Mouse (Mus musculus) forebrain, postnatal 0 days (tissue): ENCODE data around the gene Iqcm. TPM values are rescaled to one million over a fixed set of nuclear protein-coding genes. Genes with fewer than 3 reads are reported as not detected.
"Not testable (repeated sequence)": the region's sequence is repeated elsewhere in the genome, so short reads cannot be mapped to it uniquely, and the experiment has no call there.

Source experiments
- ATAC-seq: fragments of 200-750 bp; cut with Nextera tagmentation; 2 replicates; pipeline ENCODE4 v1.8.0; 2017; ENCODE audit warnings: mild to moderate bottlenecking, moderate library complexity
- DNase-seq: peaks from one replicate; pipeline ENCODE4 v3.0.0-alpha.2; 2015
- H3K27ac ChIP-seq: fragments of 300-500 bp; sonication (generic); 2 replicates; pipeline ENCODE4 v1.5.1; 2014; ENCODE audit warnings: low read depth, mild to moderate bottlenecking, antibody characterized with exemption, low read length, moderate library complexity, mixed read lengths
- H3K27me3 ChIP-seq: fragments of 300-500 bp; sonication (generic); 2 replicates; pipeline ENCODE4 v1.6.1; 2014; ENCODE audit warnings: mild to moderate bottlenecking, low read length, mixed read lengths; ENCODE audit not compliant: insufficient read depth
- H3K36me3 ChIP-seq: fragments of 300-500 bp; sonication (generic); 2 replicates; pipeline ENCODE4 v1.6.1; 2014; ENCODE audit warnings: mild to moderate bottlenecking, moderate library complexity; ENCODE audit not compliant: insufficient read depth
- H3K4me1 ChIP-seq: fragments of 300-500 bp; sonication (generic); 2 replicates; pipeline ENCODE4 v1.6.1; 2014; ENCODE audit warnings: antibody characterized with exemption; ENCODE audit not compliant: insufficient read depth
- H3K4me2 ChIP-seq: fragments of 300-500 bp; sonication (generic); 2 replicates; pipeline ENCODE4 v1.6.1; 2014; ENCODE audit warnings: low read depth, mild to moderate bottlenecking, moderate library complexity
- H3K4me3 ChIP-seq: fragments of 300-500 bp; sonication (generic); 2 replicates; pipeline ENCODE4 v1.5.1; 2014; ENCODE audit warnings: low read depth, low read length, mixed read lengths
- H3K9ac ChIP-seq: fragments of 300-500 bp; sonication (generic); 2 replicates; pipeline ENCODE4 v1.6.1; 2014; ENCODE audit warnings: mild to moderate bottlenecking
- H3K9me3 ChIP-seq: fragments of 300-500 bp; sonication (generic); 2 replicates; pipeline ENCODE4 v1.6.1; 2016; ENCODE audit warnings: low read length
- CTCF ChIP-seq: sonication (generic); IDR thresholded peaks from 2 replicates; pipeline ENCODE4 v1.5.1; 2016; ENCODE audit warnings: antibody characterized with exemption, control low read depth, low read depth
- WGBS: fragments of 180-500 bp; shearing (Covaris S2); extraction: QIAGEN DNeasy Blood & Tissue Kit; methylation state at CpG from one replicate; pipeline ENCODE4 v1.1.7; 2014; 5-methylcytosine and 5-hydroxymethylcytosine counted together
- polyA plus RNA-seq: library from polyadenylated mRNA; unstranded; fragments of >200 nt; fragmentation: Nextera tagmentation; extraction: Ambion mirVana; gene quantifications from 2 replicates; pipeline ENCODE4 v1.2.1, GENCODE M21; 2015
- total RNA-seq: library from RNA; depleted of rRNA; stranded (reverse); fragments of >200 nt; gene quantifications from 2 replicates; pipeline ENCODE4 v1.2.3, GENCODE M21; 2014; rRNA removed

Iqcm gene
- total RNA-seq, result 0.10 and 0.23 TPM in 2 replicates
- 0.25 TPM in 1 of 2 replicates, not detected in the other for polyA plus RNA-seq

GRCm38 (mm10) chr8:75448394-75448793, at the start of gene Iqcm:
TSS of gene Iqcm (plus strand) at chr8:75448694.
- H3K4me2 ChIP-seq, result no peak within 1 kb of the TSS
- DNase-seq (no peak), ATAC-seq (no peak)
- no peak for TF ChIP-seq CTCF
- 93% methylated on average over 7 of the region's 7 CpGs for WGBS
- H3K9ac ChIP-seq, result no peak within 1 kb of the TSS
- H3K4me3 ChIP-seq, result no peak within 1 kb of the TSS
- no peaks in the 10 kb centered on the region for H3K36me3 ChIP-seq
- no peaks in the 10 kb centered on the region for H3K9me3 ChIP-seq
- H3K27ac ChIP-seq, result no peak within 1 kb of the TSS
- H3K4me1 ChIP-seq, result no peaks in the 10 kb centered on the region
- no peaks in the 10 kb centered on the region for H3K27me3 ChIP-seq

- Histone ChIP-seq H3K36me3 (no peaks in the 10 kb centered on the region), H3K9ac (no peak within 1 kb of the TSS), H3K9me3 (no peaks in the 10 kb centered on the region), H3K4me1 (no peaks in the 10 kb centered on the region), H3K27ac (no peak within 1 kb of the TSS), H3K4me3 (no peak within 1 kb of the TSS), H3K27me3 (no peaks in the 10 kb centered on the region), H3K4me2 (no peak within 1 kb of the TSS)
- TF ChIP-seq CTCF, result no peak
- ATAC-seq (no peak), DNase-seq (no peak)
- 96% methylated on average over 5 of the region's 5 CpGs for WGBS
Measured at GRCm38 (mm10) chr8:75406489-75406888, 42.0 kb upstream of the Iqcm start, which contains the start of gene Gm10358. TSS of gene Gm10358 (minus strand) at chr8:75406589.

GRCm38 (mm10) chr8:75415696-75416095, 32.8 kb upstream of the Iqcm start:
- not testable (repeated sequence) for H3K9ac ChIP-seq, H3K27me3 ChIP-seq, H3K27ac ChIP-seq, H3K36me3 ChIP-seq, DNase-seq, H3K4me2 ChIP-seq, H3K4me3 ChIP-seq, ATAC-seq, H3K9me3 ChIP-seq, H3K4me1 ChIP-seq
- WGBS, result 64% methylated on average over 3 of the region's 3 CpGs

GRCm38 (mm10) chr8:75476756-75477155, 28.3 kb downstream of the Iqcm start:
- Histone ChIP-seq H3K4me1 (no peaks in the 10 kb centered on the region), H3K4me2 (no peak overlapping the region), H3K9me3 (no peaks in the 10 kb centered on the region), H3K9ac (no peak overlapping the region), H3K4me3 (no peak overlapping the region), H3K27ac (no peak overlapping the region), H3K27me3 (no peaks in the 10 kb centered on the region), H3K36me3 (no peaks in the 10 kb centered on the region)
- ATAC-seq (no peak), DNase-seq (peak; percentile 10)
- WGBS, result 48% methylated on average over 1 of the region's 1 CpGs
- no peak for TF ChIP-seq CTCF

GRCm38 (mm10) chr8:75489035-75489678, 40.7 kb downstream of the Iqcm start:
- Histone ChIP-seq H3K9me3 (no peaks in the 10 kb centered on the region), H3K4me1 (no peaks in the 10 kb centered on the region), H3K9ac (no peak overlapping the region), H3K27me3 (no peaks in the 10 kb centered on the region), H3K4me3 (no peak overlapping the region), H3K36me3 (no peaks in the 10 kb centered on the region), H3K4me2 (no peak overlapping the region), H3K27ac (no peak overlapping the region)
- ATAC-seq (no peak), DNase-seq (no peak)
- no peak for TF ChIP-seq CTCF
- 83% methylated on average over 13 of the region's 13 CpGs for WGBS

- no peak for DNase-seq
- no peaks in the 10 kb centered on the region for H3K27me3 ChIP-seq
- no peaks in the 10 kb centered on the region for H3K9me3 ChIP-seq
- WGBS, result 62% methylated on average over 1 of the region's 1 CpGs
- no peak overlapping the region for H3K4me3 ChIP-seq
- H3K36me3 ChIP-seq, result no peaks in the 10 kb centered on the region
- no peaks in the 10 kb centered on the region for H3K4me1 ChIP-seq
- no peak overlapping the region for H3K27ac ChIP-seq
- H3K4me2 ChIP-seq, result no peak overlapping the region
- H3K9ac ChIP-seq, result no peak overlapping the region
- ATAC-seq, result no peak
- no peak for TF ChIP-seq CTCF
Measured at GRCm38 (mm10) chr8:75509299-75509698, 60.8 kb downstream of the Iqcm start.

- Histone ChIP-seq H3K9ac (no peak overlapping the region), H3K9me3 (no peaks in the 10 kb centered on the region), H3K27ac (no peak overlapping the region), H3K4me3 (no peak overlapping the region), H3K4me2 (no peak overlapping the region), H3K27me3 (no peaks in the 10 kb centered on the region), H3K36me3 (no peaks in the 10 kb centered on the region), H3K4me1 (no peaks in the 10 kb centered on the region)
- no peak for ATAC-seq
- TF ChIP-seq CTCF, result no peak
- DNase-seq, result no peak
- 86% methylated on average over 3 of the region's 3 CpGs for WGBS
Measured at GRCm38 (mm10) chr8:75513786-75514185, 65.3 kb downstream of the Iqcm start.
